Mouse (Mus musculus): Measurements from ENCODE around the gene Tub. TPM values are rescaled to one million over a fixed set of nuclear protein-coding genes. Genes with fewer than 3 reads are reported as not detected.

Gene Tub
- total RNA-seq, 2 experiments from 2014 or later: not detected

- peak; percentile 89 for ATAC-seq (replicated peaks; ENCODE audit: low FRiP score, low TSS enrichment, poor library complexity, severe bottlenecking)
Observed at GRCm38 (mm10) chr7:109021428-109021827, 71.3 kb downstream of the Tub start.

GRCm38 (mm10) chr7:109025743-109026142, 75.6 kb downstream of the Tub start:
- ATAC-seq (replicated peaks; ENCODE audit: low FRiP score, low TSS enrichment, poor library complexity, severe bottlenecking): no peak

GRCm38 (mm10) chr7:109026976-109027375, 76.8 kb downstream of the Tub start:
- no peak for ATAC-seq (replicated peaks; ENCODE audit: low FRiP score, low TSS enrichment, poor library complexity, severe bottlenecking)

GRCm38 (mm10) chr7:109027721-109028120, 77.6 kb downstream of the Tub start:
- ATAC-seq (replicated peaks; ENCODE audit: low FRiP score, low TSS enrichment, poor library complexity, severe bottlenecking): no peak

- peak; percentile 78 for ATAC-seq (replicated peaks; ENCODE audit: low FRiP score, low TSS enrichment, poor library complexity, severe bottlenecking)
Observed at GRCm38 (mm10) chr7:109028204-109028603, 78.1 kb downstream of the Tub start.

GRCm38 (mm10) chr7:109029961-109030465, 79.9 kb downstream of the Tub start:
- no peak for ATAC-seq (replicated peaks; ENCODE audit: low FRiP score, low TSS enrichment, poor library complexity, severe bottlenecking)

GRCm38 (mm10) chr7:109031331-109031730, 81.2 kb downstream of the Tub start:
- no peak for ATAC-seq (replicated peaks; ENCODE audit: low FRiP score, low TSS enrichment, poor library complexity, severe bottlenecking)

- no peak for ATAC-seq (replicated peaks; ENCODE audit: low FRiP score, low TSS enrichment, poor library complexity, severe bottlenecking)
Observed at GRCm38 (mm10) chr7:109032054-109032453, 81.9 kb downstream of the Tub start.

GRCm38 (mm10) chr7:109038121-109038735, 88.1 kb downstream of the Tub start:
- ATAC-seq (replicated peaks; ENCODE audit: low FRiP score, low TSS enrichment, poor library complexity, severe bottlenecking): no peak

GRCm38 (mm10) chr7:109038987-109039386, 88.8 kb downstream of the Tub start:
- ATAC-seq (replicated peaks; ENCODE audit: low FRiP score, low TSS enrichment, poor library complexity, severe bottlenecking): no peak

GRCm38 (mm10) chr7:109039445-109039844, 89.3 kb downstream of the Tub start:
- ATAC-seq (replicated peaks; ENCODE audit: low FRiP score, low TSS enrichment, poor library complexity, severe bottlenecking): no peak

- no peak for ATAC-seq (replicated peaks; ENCODE audit: low FRiP score, low TSS enrichment, poor library complexity, severe bottlenecking)
Observed at GRCm38 (mm10) chr7:109045876-109046275, 95.7 kb downstream of the Tub start.

GRCm38 (mm10) chr7:109050831-109051230, 100.7 kb downstream of the Tub start:
- ATAC-seq (replicated peaks; ENCODE audit: low FRiP score, low TSS enrichment, poor library complexity, severe bottlenecking): no peak

- ATAC-seq (replicated peaks; ENCODE audit: low FRiP score, low TSS enrichment, poor library complexity, severe bottlenecking): no peak
Observed at GRCm38 (mm10) chr7:109059536-109059935, 109.4 kb downstream of the Tub start.

- no peak for ATAC-seq (replicated peaks; ENCODE audit: low FRiP score, low TSS enrichment, poor library complexity, severe bottlenecking)
Observed at GRCm38 (mm10) chr7:109069641-109070040, 119.5 kb downstream of the Tub start.

GRCm38 (mm10) chr7:109072326-109072725, 122.2 kb downstream of the Tub start:
- ATAC-seq (replicated peaks; ENCODE audit: low FRiP score, low TSS enrichment, poor library complexity, severe bottlenecking): no peak

- peak; percentile 56 for ATAC-seq (replicated peaks; ENCODE audit: low FRiP score, low TSS enrichment, poor library complexity, severe bottlenecking)
Observed at GRCm38 (mm10) chr7:109082269-109083112, 132.4 kb downstream of the Tub start.

GRCm38 (mm10) chr7:109083113-109083812, 133.1 kb downstream of the Tub start, which contains the start of gene Ric3:
Gene Ric3, minus strand, starts transcription at chr7:109083331.
- ATAC-seq (replicated peaks; ENCODE audit: low FRiP score, low TSS enrichment, poor library complexity, severe bottlenecking): peak; percentile 19; the same call in 1 of the 2 replicates

GRCm38 (mm10) chr7:109083813-109084184, 133.7 kb downstream of the Tub start:
- ATAC-seq (replicated peaks; ENCODE audit: low FRiP score, low TSS enrichment, poor library complexity, severe bottlenecking): no peak
